Mouse (Mus musculus): ENCODE results near the gene Dnah14.

The Dnah14 gene

GRCm38 (mm10) chr1:181599376-181599775 is 23.0 kb downstream of the Dnah14 start:
- CTCF ChIA-PET, result no interaction called here

- CTCF ChIA-PET, result no interaction called here
Observed at GRCm38 (mm10) chr1:181611118-181611517, 34.8 kb downstream of the Dnah14 start.

GRCm38 (mm10) chr1:181615866-181616491 is 39.6 kb downstream of the Dnah14 start:
- CTCF ChIA-PET, result interaction anchor here (1.1 kb wide), 1 partner anchor 1792 kb away, joined by 9 read pairs; no protein-coding TSS in a partner anchor

- CTCF ChIA-PET, result no interaction called here
Observed at GRCm38 (mm10) chr1:181617332-181617731, 41.0 kb downstream of the Dnah14 start.

- CTCF ChIA-PET, result no interaction called here
Observed at GRCm38 (mm10) chr1:181623149-181623680, 46.9 kb downstream of the Dnah14 start.

- CTCF ChIA-PET, result no interaction called here
Observed at GRCm38 (mm10) chr1:181624876-181625275, 48.5 kb downstream of the Dnah14 start.

GRCm38 (mm10) chr1:181628276-181628675 is 51.9 kb downstream of the Dnah14 start:
- CTCF ChIA-PET, result no interaction called here

- CTCF ChIA-PET, result no interaction called here
Observed at GRCm38 (mm10) chr1:181631371-181631770, 55.0 kb downstream of the Dnah14 start.

- CTCF ChIA-PET, result interaction anchor here (0.7 kb wide), 1 partner anchor 962 kb away, joined by 11 read pairs; no protein-coding TSS in a partner anchor
Observed at GRCm38 (mm10) chr1:181637997-181638713, 61.8 kb downstream of the Dnah14 start.

GRCm38 (mm10) chr1:181640383-181640782 is 64.0 kb downstream of the Dnah14 start:
- CTCF ChIA-PET, result no interaction called here

- CTCF ChIA-PET, result no interaction called here
Observed at GRCm38 (mm10) chr1:181647467-181647866, 71.1 kb downstream of the Dnah14 start.

GRCm38 (mm10) chr1:181653481-181653880 is 77.1 kb downstream of the Dnah14 start:
- CTCF ChIA-PET, result no interaction called here

GRCm38 (mm10) chr1:181656421-181656820 is 80.1 kb downstream of the Dnah14 start:
- CTCF ChIA-PET, result interaction anchor here (0.7 kb wide), 1 partner anchor 10 kb away, joined by 5 read pairs; no protein-coding TSS in a partner anchor

- CTCF ChIA-PET, result interaction anchor here (0.6 kb wide), 1 partner anchor 10 kb away, joined by 5 read pairs; no protein-coding TSS in a partner anchor
Observed at GRCm38 (mm10) chr1:181666801-181667200, 90.4 kb downstream of the Dnah14 start.

GRCm38 (mm10) chr1:181694729-181695498 is 118.6 kb downstream of the Dnah14 start:
- CTCF ChIA-PET, result no interaction called here

- CTCF ChIA-PET, result no interaction called here
Observed at GRCm38 (mm10) chr1:181728707-181729106, 152.3 kb downstream of the Dnah14 start.

- CTCF ChIA-PET, result no interaction called here
Observed at GRCm38 (mm10) chr1:181733517-181733916, 157.2 kb downstream of the Dnah14 start.

- CTCF ChIA-PET, result no interaction called here
Observed at GRCm38 (mm10) chr1:181740259-181740658, 163.9 kb downstream of the Dnah14 start.

- CTCF ChIA-PET, result no interaction called here
Observed at GRCm38 (mm10) chr1:181742251-181742885, 166.0 kb downstream of the Dnah14 start.

GRCm38 (mm10) chr1:181769392-181769791 is 193.0 kb downstream of the Dnah14 start:
- CTCF ChIA-PET, result no interaction called here

GRCm38 (mm10) chr1:181771871-181772270 is 195.5 kb downstream of the Dnah14 start:
- CTCF ChIA-PET, result no interaction called here

GRCm38 (mm10) chr1:181776541-181776940 is 200.2 kb downstream of the Dnah14 start:
- CTCF ChIA-PET, result no interaction called here

Data from spleen, embryonic (tissue).